22 mouse cellular contexts compared by ENCODE assay signal in genomic region chr5:8807137-8808004, GRCm38 (mm10). TPM values are rescaled to one million over a fixed set of nuclear protein-coding genes. Genes with fewer than 3 reads are reported as not detected.
DNase-seq lines count a peak whose midpoint lies in the region; ATAC-seq lines count a peak whose summit lies in the region.
"Had no signal": no experiment of that assay in that cellular context is flagged by ENCODE, and none has a peak within 500 bp of the region (broad histone marks: within the 10 kb centered on the region; RNA-seq: fewer than 3 reads in every experiment).

No protein-coding gene starts in this region.

- ATAC-seq in megakaryocyte progenitor cell, adult 5-6 weeks (replicated peaks; ENCODE audit: poor library complexity): peak; percentile 69
- ATAC-seq in intestine, embryonic 15.5 days: no peak
- ATAC-seq: forebrain, embryonic 16.5 days; Patski had no signal

- H3K4me1 ChIP-seq in intestine, embryonic 15.5 days (replicated peaks): no peaks in the 10 kb centered on the region
- H3K4me1 ChIP-seq: embryonic facial prominence, embryonic 10.5 days; limb, embryonic 15.5 days; stomach, embryonic 15.5 days had no signal

- H3K9ac ChIP-seq in intestine, embryonic 15.5 days: no peak overlapping the region
- H3K9ac ChIP-seq: hindbrain, embryonic 14.5 days; limb, embryonic 15.5 days; lung, embryonic 14.5 days; stomach, embryonic 15.5 days had no signal

- 74% methylated on average over 9 of the region's 9 CpGs for WGBS in intestine, embryonic 15.5 days

- no peaks in the 10 kb centered on the region for H3K36me3 ChIP-seq in intestine, embryonic 15.5 days
- H3K36me3 ChIP-seq: embryonic facial prominence, embryonic 10.5 days; limb, embryonic 15.5 days; stomach, embryonic 15.5 days had no signal

- no peak overlapping the region for H3K4me3 ChIP-seq in intestine, embryonic 15.5 days (replicated peaks)
- H3K4me3 ChIP-seq: embryonic facial prominence, embryonic 10.5 days; erythroblast, embryonic 14.5 days; limb, embryonic 15.5 days; stomach, embryonic 15.5 days had no signal

- peak; percentile 73 for DNase-seq in 416B (ENCODE audit: low read depth)
- DNase-seq in CD4-positive helper T cell, adult 2 months (ENCODE audit: low read depth, low spot score): peak; percentile 71
- peak; percentile 12 for DNase-seq in c-Kit-positive CD71-negative TER-119-negative erythroid progenitor cells, embryonic 14.5 days (ENCODE audit: low read depth)
- DNase-seq in urinary bladder, postnatal 14 days (ENCODE audit: low spot score): no peak
- no peak for DNase-seq in adrenal gland, postnatal 36 days
- DNase-seq: cerebellum, postnatal 14 days; heart, postnatal 10 days; kidney, adult 2 months; kidney, postnatal 25 days; layer of hippocampus, adult 9-11 months; lung, embryonic 14.5 days; right cerebral cortex, postnatal 25 days; thymus, postnatal 14 days had no signal

- H3K9me3 ChIP-seq in intestine, embryonic 15.5 days: no peaks in the 10 kb centered on the region
- H3K9me3 ChIP-seq: embryonic facial prominence, embryonic 10.5 days; limb, embryonic 15.5 days; stomach, embryonic 15.5 days had no signal

- H3K4me2 ChIP-seq in intestine, embryonic 15.5 days (replicated peaks): no peak overlapping the region
- H3K4me2 ChIP-seq: hindbrain, embryonic 14.5 days; limb, embryonic 15.5 days; lung, embryonic 14.5 days; stomach, embryonic 15.5 days had no signal

- H3K27me3 ChIP-seq in intestine, embryonic 15.5 days (replicated peaks): no peaks in the 10 kb centered on the region
- H3K27me3 ChIP-seq: limb, embryonic 15.5 days; stomach, embryonic 15.5 days had no signal

- no peak overlapping the region for H3K27ac ChIP-seq in intestine, embryonic 15.5 days
- H3K27ac ChIP-seq: embryonic facial prominence, embryonic 10.5 days; hindbrain, embryonic 14.5 days; limb, embryonic 15.5 days; stomach, embryonic 15.5 days had no signal

RNA-seq across cellular contexts. Expression of gene Abcb1b, which starts 9.4 kb away (rescaled TPM):
- total RNA-seq in megakaryocyte progenitor cell, adult 5-6 weeks (2015): 11.4 and 17.3 TPM in 2 replicates
- total RNA-seq in megakaryocyte progenitor cell, adult 5-6 weeks (2017): 26.9 and 27.2 TPM in 2 replicates
- polyA plus RNA-seq in intestine, embryonic 15.5 days (2015; fragmentation: Nextera tagmentation; extraction: Ambion mirVana): 1.4 and 2.7 TPM in 2 replicates
- 1,000 to 10,000 TPM; 1,841 to 2,403 TPM for total RNA-seq in adrenal gland, postnatal 36 days (2021)
- polyA plus RNA-seq: erythroblast, embryonic 14.5 days had no signal

Comparison
In these comparisons a context has a peak if more than half of its experiments do, and no peak if none do; other contexts are left out.
1. DNase-seq: peak in 416B (single experiment), CD4-positive helper T cell, adult 2 months (single experiment) and c-Kit-positive CD71-negative TER-119-negative erythroid progenitor cells, embryonic 14.5 days (single experiment); none in urinary bladder, postnatal 14 days (single experiment) and adrenal gland, postnatal 36 days (0 of 2).
2. RNA of gene Abcb1b, which starts 9.4 kb away (total RNA-seq): 1,841 to 2,403 TPM in adrenal gland, postnatal 36 days; 11.4 to 27.2 TPM in megakaryocyte progenitor cell, adult 5-6 weeks; every median in the first group is over 10 times any median in the second.